Mouse (Mus musculus) small intestine, adult 2 months (tissue): ENCODE measurements around the gene Pkdcc. TPM values are rescaled to one million over a fixed set of nuclear protein-coding genes. Genes with fewer than 3 reads are reported as not detected.

Source experiments
- H3K27ac ChIP-seq: fragments of 200-500 bp; 2 replicates; pipeline ENCODE4 v1.5.1; 2012; ENCODE audit warnings: low read depth, low read length, control low read depth, inconsistent platforms; ENCODE audit not compliant: insufficient read depth
- H3K27me3 ChIP-seq: fragments of 200-500 bp; 2 replicates; pipeline ENCODE4 v1.6.1; 2012; ENCODE audit warnings: mild to moderate bottlenecking, moderate library complexity, low read length, inconsistent platforms; ENCODE audit not compliant: control insufficient read depth, insufficient read depth
- H3K36me3 ChIP-seq: fragments of 200-500 bp; 2 replicates; pipeline ENCODE4 v1.6.1; 2012; ENCODE audit warnings: mild to moderate bottlenecking, low read length, control low read depth, inconsistent platforms; ENCODE audit not compliant: control insufficient read depth, insufficient read depth
- H3K4me1 ChIP-seq: fragments of 200-500 bp; 2 replicates; pipeline ENCODE4 v1.6.1; 2012; ENCODE audit warnings: low read length, inconsistent platforms, mixed read lengths; ENCODE audit not compliant: control insufficient read depth, insufficient read depth, insufficient read length
- H3K4me3 ChIP-seq: fragments of 200-500 bp; 2 replicates; pipeline ENCODE4 v1.5.1; 2012; ENCODE audit warnings: low read depth, mild to moderate bottlenecking, control low read depth, inconsistent platforms, low read length, moderate library complexity
- CTCF ChIP-seq: fragments of 200-500 bp; IDR thresholded peaks from 2 replicates; pipeline ENCODE4 v1.5.1; 2012; ENCODE audit warnings: low read depth, mild to moderate bottlenecking, control low read depth, inconsistent platforms, low read length, moderate library complexity, mixed read lengths; ENCODE audit not compliant: insufficient replicate concordance, insufficient read length; ENCODE audit errors: extremely low read depth
- POLR2A ChIP-seq: fragments of 200-500 bp; IDR thresholded peaks from 2 replicates; pipeline ENCODE4 v1.6.1; 2012; ENCODE audit warnings: low read depth, mild to moderate bottlenecking, control low read depth, inconsistent platforms, low read length, moderate library complexity
- WGBS: fragments of 180-500 bp; shearing (Covaris S2); methylation state at CpG from one replicate; pipeline ENCODE4 v1.1.7; 2018; 5-methylcytosine and 5-hydroxymethylcytosine counted together
- polyA plus RNA-seq: library from polyadenylated mRNA; depleted of rRNA; stranded (reverse); fragments of >200 nt; gene quantifications from 2 replicates; pipeline ENCODE4 v1.2.3, GENCODE M21; 2012; rRNA removed

Gene Pkdcc
- polyA plus RNA-seq, 1 experiment: 59.1 TPM

GRCm38 (mm10) chr17:83271509-83271908 is 56.4 kb downstream of the Pkdcc start:
- TF ChIP-seq CTCF (peak; percentile 56; the same call in 1 of the 2 replicates), POLR2A (no peak)
- Histone ChIP-seq H3K4me1 (peaks cover 14% of the 10 kb centered on the region), H3K27ac (no peak overlapping the region), H3K36me3 (no peaks in the 10 kb centered on the region), H3K4me3 (no peak overlapping the region), H3K27me3 (no peaks in the 10 kb centered on the region)
- 1% methylated on average over 3 of the region's 3 CpGs for WGBS

GRCm38 (mm10) chr17:83272641-83273040 is 57.5 kb downstream of the Pkdcc start:
- H3K27ac ChIP-seq: no peak overlapping the region
- WGBS: 75% methylated on average over 8 of the region's 8 CpGs

DNA sequence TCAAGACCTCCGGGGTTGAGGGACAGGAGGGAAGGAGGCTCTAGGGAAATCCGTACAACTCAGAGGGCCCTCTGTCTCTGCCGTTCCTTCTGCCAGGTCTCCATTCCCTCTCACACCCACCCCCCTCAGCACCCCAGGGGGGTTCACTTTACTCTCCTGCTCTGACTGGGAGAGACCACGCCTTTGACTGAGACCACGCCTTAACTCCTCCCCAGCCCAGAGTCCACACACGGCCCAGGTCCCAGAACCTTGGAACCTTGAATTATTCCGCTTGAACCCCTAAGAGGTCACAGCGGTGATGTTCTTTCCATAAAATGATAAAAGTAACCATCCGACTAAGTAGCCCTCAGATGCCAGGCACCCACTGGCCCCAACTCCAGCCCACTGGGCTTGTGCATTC is 58.5 kb downstream of the Pkdcc start:
- peaks cover 13% of the 10 kb centered on the region for H3K4me1 ChIP-seq
- 24% methylated on average over 9 of the region's 9 CpGs for WGBS
- H3K27me3 ChIP-seq: no peaks in the 10 kb centered on the region
- peak overlapping the region; percentile 21; the same call in 1 of the 2 replicates for H3K4me3 ChIP-seq
- H3K27ac ChIP-seq: no peak overlapping the region
- no peak for TF ChIP-seq CTCF
- TF ChIP-seq POLR2A: no peak
- no peaks in the 10 kb centered on the region for H3K36me3 ChIP-seq

More at GRCm38 (mm10) chr17:83272641-83273040, 57.5 kb downstream of the Pkdcc start:
- TF ChIP-seq POLR2A: no peak
- TF ChIP-seq CTCF: no peak
- no peaks in the 10 kb centered on the region for H3K36me3 ChIP-seq
- peaks cover 14% of the 10 kb centered on the region for H3K4me1 ChIP-seq
- no peaks in the 10 kb centered on the region for H3K27me3 ChIP-seq
- no peak overlapping the region for H3K4me3 ChIP-seq

DNA sequence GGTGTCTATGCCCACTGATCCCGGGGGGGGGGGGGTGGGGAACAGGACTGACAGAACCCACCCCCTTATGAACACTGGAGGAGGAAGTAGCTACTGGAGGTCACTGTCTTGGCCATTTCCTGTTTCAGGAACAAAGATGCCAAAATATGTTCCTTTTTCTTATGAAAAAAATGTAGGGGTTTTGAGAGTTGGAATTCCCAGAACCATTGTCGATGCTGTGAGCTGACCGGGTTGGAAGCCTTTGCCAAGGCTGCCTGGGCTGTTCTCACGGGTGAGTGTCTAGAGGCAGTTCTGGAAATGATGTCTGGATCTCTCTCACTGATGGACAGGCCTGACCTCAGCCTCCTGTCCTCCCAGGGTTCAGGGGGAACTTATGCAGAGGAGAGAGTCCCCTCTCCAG is 59.0 kb downstream of the Pkdcc start:
- peak overlapping the region; percentile 38 for H3K27ac ChIP-seq

More for the DNA sequence above, 59.0 kb downstream of the Pkdcc start:
- Histone ChIP-seq H3K27me3 (no peaks in the 10 kb centered on the region), H3K4me3 (no peak overlapping the region), H3K4me1 (peaks cover 12% of the 10 kb centered on the region), H3K36me3 (no peaks in the 10 kb centered on the region)
- no peak for TF ChIP-seq CTCF
- no peak for TF ChIP-seq POLR2A
- WGBS: 51% methylated on average over 4 of the region's 4 CpGs

Other genes starting within 250 kb of the Pkdcc start
- 3.2 and 8.9 TPM in 2 replicates for gene Eml4, start 135.6 kb downstream of the Pkdcc start, polyA plus RNA-seq